In genomic region chr15:99074019-99074599, GRCm38 (mm10) we compare ENCODE assay signal across 8 mouse cellular contexts. TPM values are rescaled to one million over a fixed set of nuclear protein-coding genes. Genes with fewer than 3 reads are reported as not detected.
DNase-seq lines count a peak whose midpoint lies in the region; ATAC-seq and TF ChIP-seq lines count a peak whose summit lies in the region.

Gene Troap, plus strand, starts transcription at chr15:99074575.

- intact Hi-C loops in left cerebral cortex, postnatal 14 days (cut with DNase I): loop anchor here (10.0 kb wide), 1 partner anchor 49 kb away; the partner anchor contains the start of gene Tuba1c

- H3K27me3 ChIP-seq in spleen, adult 2 months (ENCODE audit: control insufficient read depth, insufficient read depth, low read length): no peaks in the 10 kb centered on the region
- peaks cover 9% of the 10 kb centered on the region for H3K27me3 ChIP-seq in erythroblast, embryonic 14.5 days (ENCODE audit: control insufficient read depth)
- peaks cover under 1% of the 10 kb centered on the region; the same call in 1 of the 2 replicates for H3K27me3 ChIP-seq in limb, embryonic 13.5 days
- no peaks in the 10 kb centered on the region for H3K27me3 ChIP-seq in stomach, embryonic 14.5 days (ENCODE audit: control insufficient read depth, insufficient read depth, low read length)

- peak within 1 kb of the TSS; percentile 76 for H3K9ac ChIP-seq in limb, embryonic 13.5 days
- peak within 1 kb of the TSS; percentile 77 for H3K9ac ChIP-seq in stomach, embryonic 14.5 days (replicated peaks; ENCODE audit: low read depth, low read length)

- peak within 1 kb of the TSS; percentile 77 for H3K4me2 ChIP-seq in limb, embryonic 13.5 days (replicated peaks)
- peak within 1 kb of the TSS; percentile 87 for H3K4me2 ChIP-seq in stomach, embryonic 14.5 days (replicated peaks; ENCODE audit: low read depth, low read length)

- peak within 1 kb of the TSS; percentile 89 for H3K4me3 ChIP-seq in spleen, adult 2 months (ENCODE audit: extremely low read depth, insufficient read depth, insufficient read length)
- peak within 1 kb of the TSS; percentile 95 for H3K4me3 ChIP-seq in erythroblast, embryonic 14.5 days (replicated peaks)
- H3K4me3 ChIP-seq in limb, embryonic 13.5 days: peak within 1 kb of the TSS; percentile 69
- peak within 1 kb of the TSS; percentile 44 for H3K4me3 ChIP-seq in stomach, embryonic 14.5 days (ENCODE audit: low read depth, low read length)

- no peak for DNase-seq in spleen, adult 2 months (ENCODE audit: low read depth in 1 of 2, low spot score in 2 of 2)
- no peak for DNase-seq in spleen, postnatal 10 days (ENCODE audit: low spot score in 2 of 2)
- no peak for DNase-seq in frontal cortex, adult 2 months (ENCODE audit: extremely low spot score in 1 of 2, low spot score in 1 of 2)
- DNase-seq in left cerebral cortex, adult 9 months (ENCODE audit: low spot score in 2 of 2): no peak
- DNase-seq in left cerebral cortex, postnatal 14 days (ENCODE audit: low spot score in 2 of 2): no peak

- H3K9me3 ChIP-seq in erythroblast, embryonic 14.5 days (ENCODE audit: control insufficient read depth, low read length): no peaks in the 10 kb centered on the region
- no peaks in the 10 kb centered on the region for H3K9me3 ChIP-seq in limb, embryonic 13.5 days
- H3K9me3 ChIP-seq in stomach, embryonic 14.5 days (ENCODE audit: control insufficient read depth, low read depth, low read length): no peaks in the 10 kb centered on the region

- ATAC-seq in limb, embryonic 13.5 days (ENCODE audit: low FRiP score, low read depth): peak; percentile 4; the same call in 1 of the 2 replicates
- ATAC-seq in stomach, embryonic 14.5 days (ENCODE audit: insufficient number of reproducible peaks, insufficient read depth, low FRiP score, low read depth): peak; percentile 7; the same call in 1 of the 2 replicates

- no peak for TF ChIP-seq POLR2A in spleen, adult 2 months (IDR thresholded peaks at IDR 0.05; ENCODE audit: low read depth, low read length)

- peaks cover 6% of the 10 kb centered on the region for H3K4me1 ChIP-seq in spleen, adult 2 months (ENCODE audit: control insufficient read depth, insufficient read depth, insufficient read length)
- H3K4me1 ChIP-seq in erythroblast, embryonic 14.5 days (ENCODE audit: control insufficient read depth): peaks cover 39% of the 10 kb centered on the region
- peaks cover 19% of the 10 kb centered on the region for H3K4me1 ChIP-seq in limb, embryonic 13.5 days
- peaks cover 11% of the 10 kb centered on the region; the same call in 1 of the 2 replicates for H3K4me1 ChIP-seq in stomach, embryonic 14.5 days (ENCODE audit: control insufficient read depth, insufficient read depth, low read length)

- TF ChIP-seq CTCF in spleen, adult 2 months (IDR thresholded peaks at IDR 0.05; ENCODE audit: extremely low read depth, insufficient read depth, insufficient read length, insufficient replicate concordance): no peak

- peak within 1 kb of the TSS; percentile 89 for H3K27ac ChIP-seq in spleen, adult 2 months (ENCODE audit: insufficient read depth, low read length)
- peak within 1 kb of the TSS; percentile 93 for H3K27ac ChIP-seq in limb, embryonic 13.5 days
- peak within 1 kb of the TSS; percentile 96 for H3K27ac ChIP-seq in stomach, embryonic 14.5 days (ENCODE audit: low read length)

- no peaks in the 10 kb centered on the region for H3K36me3 ChIP-seq in spleen, adult 2 months (ENCODE audit: control insufficient read depth, insufficient read depth, low read length)
- peaks cover 32% of the 10 kb centered on the region for H3K36me3 ChIP-seq in erythroblast, embryonic 14.5 days (ENCODE audit: control insufficient read depth)
- H3K36me3 ChIP-seq in limb, embryonic 13.5 days: peaks cover 24% of the 10 kb centered on the region
- peaks cover 22% of the 10 kb centered on the region for H3K36me3 ChIP-seq in stomach, embryonic 14.5 days (ENCODE audit: control insufficient read depth, insufficient read depth, low read length)

- WGBS in spleen, adult 2 months: 19% methylated on average over 9 of the region's 9 CpGs
- 15% methylated on average over 9 of the region's 9 CpGs for WGBS in limb, embryonic 13.5 days
- 15% methylated on average over 9 of the region's 9 CpGs for WGBS in stomach, embryonic 14.5 days

RNA-seq across cellular contexts. Expression of gene Troap, which starts in this region (rescaled TPM):
- polyA plus RNA-seq in spleen, adult 2 months (2012; rRNA removed): 5.9 and 7.5 TPM in 2 replicates
- polyA plus RNA-seq in erythroblast, embryonic 14.5 days (2012): 17.1 and 18.1 TPM in 2 replicates
- 36.2 and 37.5 TPM in 2 replicates for polyA plus RNA-seq in limb, embryonic 13.5 days (2015; fragmentation: Nextera tagmentation; extraction: Ambion mirVana)
- polyA plus RNA-seq in stomach, embryonic 14.5 days (2014; fragmentation: Nextera tagmentation; extraction: Ambion mirVana): 22.7 and 24.6 TPM in 2 replicates
- polyA plus RNA-seq in frontal cortex, adult 2 months (2012; rRNA removed): 0.62 and 1.3 TPM in 2 replicates
- 1 to 10 TPM; 1.0 to 1.1 TPM for total RNA-seq in left cerebral cortex, postnatal 14 days (2021)

Comparison
In these comparisons a context has a peak if more than half of its experiments do, and no peak if none do; other contexts are left out.
1. H3K4me3 ChIP-seq: peak in every context shown above with its lines; median percentile 95 in erythroblast, embryonic 14.5 days; 89 in spleen, adult 2 months; 69 in limb, embryonic 13.5 days; 44 in stomach, embryonic 14.5 days.